Mouse (Mus musculus) MEL (cell line): Measurements from ENCODE around the gene Pipox. TPM values are rescaled to one million over a fixed set of nuclear protein-coding genes. Genes with fewer than 3 reads are reported as not detected.

Source experiments
- DNase-seq: peaks from one replicate; pipeline ENCODE4 v3.0.0; 2011; ENCODE audit warnings: low read depth, low spot score
- H3K27ac ChIP-seq: 2 replicates; pipeline ENCODE4 v1.5.1; 2012; ENCODE audit warnings: low read depth, mild to moderate bottlenecking, control low read depth, low read length, moderate library complexity; ENCODE audit not compliant: control insufficient read depth
- H3K27me3 ChIP-seq, 2 experiments: fragments of 150-350 bp in 1 of 2; sonication (generic) in 1 of 2; 2 replicates each; pipeline ENCODE4 v1.6.1; 2012; ENCODE audit warnings: low read length in 2 of 2, mild to moderate bottlenecking in 2 of 2, improper control_type of control experiment in 1 of 2, moderate library complexity in 1 of 2; ENCODE audit not compliant: insufficient read depth in 2 of 2, control insufficient read depth in 1 of 2
- H3K36me3 ChIP-seq, 2 experiments: 2 replicates each; pipeline ENCODE4 v1.6.1; 2012 to 2014; ENCODE audit warnings: low read length in 2 of 2, improper control_type of control experiment in 1 of 2, inconsistent platforms in 1 of 2, mild to moderate bottlenecking in 1 of 2; ENCODE audit not compliant: insufficient read depth in 2 of 2, control insufficient read depth in 1 of 2
- H3K4me1 ChIP-seq, 2 experiments: fragments of 150-350 bp in 1 of 2; sonication (generic) in 1 of 2; 2 replicates each; pipeline ENCODE4 v1.6.1; 2012; ENCODE audit warnings: low read length in 2 of 2, improper control_type of control experiment in 1 of 2, mild to moderate bottlenecking in 1 of 2; ENCODE audit not compliant: insufficient read depth in 2 of 2, control insufficient read depth in 1 of 2
- H3K4me3 ChIP-seq, 2 experiments: fragments of 150-350 bp in 1 of 2; sonication (generic) in 1 of 2; 2 replicates each; pipeline ENCODE4 v1.5.1; 2012; ENCODE audit warnings: low read depth in 2 of 2, low read length in 2 of 2, mild to moderate bottlenecking in 2 of 2, moderate library complexity in 2 of 2, control low read depth in 1 of 2, improper control_type of control experiment in 1 of 2; ENCODE audit not compliant: control insufficient read depth in 1 of 2, insufficient read depth in 1 of 2
- H3K79me2 ChIP-seq: 2 replicates; pipeline ENCODE4 v1.6.1; 2012; ENCODE audit warnings: mild to moderate bottlenecking, low read length, moderate library complexity; ENCODE audit not compliant: control insufficient read depth, poor library complexity, insufficient read depth
- H3K9ac ChIP-seq: 2 replicates; pipeline ENCODE4 v1.6.1; 2012; ENCODE audit warnings: low read depth, mild to moderate bottlenecking, control low read depth, low read length, moderate library complexity; ENCODE audit not compliant: control insufficient read depth, poor library complexity, severe bottlenecking
- H3K9me3 ChIP-seq: fragments of 150-350 bp; sonication (generic); replicated peaks from 2 replicates; pipeline ENCODE4 v1.6.1; 2012; ENCODE audit warnings: mild to moderate bottlenecking, low read length, improper control_type of control experiment, moderate library complexity; ENCODE audit not compliant: insufficient read depth
- BHLHE40 ChIP-seq: IDR thresholded peaks from 2 replicates; pipeline ENCODE4 v1.6.1; 2012; ENCODE audit warnings: low read depth, mild to moderate bottlenecking, inconsistent platforms, low read length, improper control_type of control experiment, borderline replicate concordance
- CHD1 ChIP-seq: IDR thresholded peaks from 2 replicates; pipeline ENCODE4 v1.6.1; 2012; ENCODE audit warnings: low read depth, mild to moderate bottlenecking, inconsistent platforms, low read length, improper control_type of control experiment
- CHD2 ChIP-seq: IDR thresholded peaks from 2 replicates; pipeline ENCODE4 v1.6.1; 2011; ENCODE audit warnings: low read length, improper control_type of control experiment
- EP300 ChIP-seq, 2 experiments: IDR thresholded peaks; 2 replicates each; pipeline ENCODE4 v1.6.1; 2011; ENCODE audit warnings: improper control_type of control experiment in 2 of 2, low read length in 2 of 2, low read depth in 1 of 2, mild to moderate bottlenecking in 1 of 2
- ETS1 ChIP-seq: IDR thresholded peaks from 2 replicates; pipeline ENCODE4 v1.6.1; 2012; ENCODE audit warnings: low read depth, mild to moderate bottlenecking, inconsistent platforms, low read length, improper control_type of control experiment, moderate library complexity
- HCFC1 ChIP-seq: IDR thresholded peaks from 2 replicates; pipeline ENCODE4 v1.6.1; 2012; ENCODE audit warnings: low read depth, mild to moderate bottlenecking, inconsistent platforms, low read length, improper control_type of control experiment, moderate library complexity
- MAFK ChIP-seq: IDR thresholded peaks from 2 replicates; pipeline ENCODE4 v1.6.1; 2011; ENCODE audit warnings: low read depth, mild to moderate bottlenecking, low read length, improper control_type of control experiment, borderline replicate concordance
- MAX ChIP-seq: IDR thresholded peaks from 2 replicates; pipeline ENCODE4 v1.6.1; 2011; ENCODE audit warnings: low read length, improper control_type of control experiment
- MAZ ChIP-seq: IDR thresholded peaks from 2 replicates; pipeline ENCODE4 v1.6.1; 2012; ENCODE audit warnings: low read depth, mild to moderate bottlenecking, inconsistent platforms, low read length, improper control_type of control experiment
- MEF2A ChIP-seq: IDR thresholded peaks from 2 replicates; pipeline ENCODE4 v1.6.1; 2014; ENCODE audit warnings: low read depth, mild to moderate bottlenecking, inconsistent platforms, low read length, improper control_type of control experiment; ENCODE audit not compliant: poor library complexity, insufficient replicate concordance, severe bottlenecking; ENCODE audit errors: extremely low read depth
- MYB ChIP-seq: IDR thresholded peaks from 2 replicates; pipeline ENCODE4 v1.6.1; 2011; ENCODE audit warnings: mild to moderate bottlenecking, low read depth, low read length, improper control_type of control experiment
- MYC ChIP-seq: IDR thresholded peaks from 2 replicates; pipeline ENCODE4 v1.6.1; 2011; ENCODE audit warnings: low read depth, mild to moderate bottlenecking, low read length, improper control_type of control experiment, moderate library complexity
- NELFE ChIP-seq: IDR thresholded peaks from 2 replicates; pipeline ENCODE4 v1.6.1; 2011; ENCODE audit warnings: low read depth, low read length, improper control_type of control experiment
- POLR2AphosphoS2 ChIP-seq: IDR thresholded peaks from 2 replicates; pipeline ENCODE4 v1.6.1; 2011; ENCODE audit warnings: low read length, improper control_type of control experiment
- RAD21 ChIP-seq: IDR thresholded peaks from 2 replicates; pipeline ENCODE4 v1.6.1; 2011; ENCODE audit warnings: mild to moderate bottlenecking, low read depth, low read length, improper control_type of control experiment
- RCOR1 ChIP-seq: IDR thresholded peaks from 2 replicates; pipeline ENCODE4 v1.6.1; 2012; ENCODE audit warnings: low read depth, mild to moderate bottlenecking, inconsistent platforms, low read length, improper control_type of control experiment
- SMC3 ChIP-seq: IDR thresholded peaks from 2 replicates; pipeline ENCODE4 v1.6.1; 2011; ENCODE audit warnings: low read depth, low read length, improper control_type of control experiment
- TCF12 ChIP-seq: IDR thresholded peaks from 2 replicates; pipeline ENCODE4 v1.6.1; 2014; ENCODE audit warnings: low read depth, mild to moderate bottlenecking, inconsistent platforms, low read length, improper control_type of control experiment, moderate library complexity
- USF1 ChIP-seq: IDR thresholded peaks from 2 replicates; pipeline ENCODE4 v1.6.1; 2014; ENCODE audit warnings: low read depth, mild to moderate bottlenecking, inconsistent platforms, low read length, improper control_type of control experiment, moderate library complexity
- USF2 ChIP-seq, 2 experiments: IDR thresholded peaks; 2 replicates each; pipeline ENCODE4 v1.6.1; 2011 to 2012; ENCODE audit warnings: improper control_type of control experiment in 2 of 2, low read length in 2 of 2, borderline replicate concordance in 1 of 2, inconsistent platforms in 1 of 2, low read depth in 1 of 2, mild to moderate bottlenecking in 1 of 2; ENCODE audit not compliant: insufficient read depth in 1 of 2
- ZC3H11A ChIP-seq: IDR thresholded peaks from 2 replicates; pipeline ENCODE4 v1.6.1; 2012; ENCODE audit warnings: low read depth, mild to moderate bottlenecking, inconsistent platforms, low read length, improper control_type of control experiment
- ZKSCAN1 ChIP-seq: IDR thresholded peaks from 2 replicates; pipeline ENCODE4 v1.6.1; 2012; ENCODE audit warnings: low read depth, mild to moderate bottlenecking, inconsistent platforms, low read length, improper control_type of control experiment, moderate library complexity
- ZMIZ1 ChIP-seq: IDR thresholded peaks from 2 replicates; pipeline ENCODE4 v1.6.1; 2012; ENCODE audit warnings: low read depth, mild to moderate bottlenecking, inconsistent platforms, low read length, improper control_type of control experiment, moderate library complexity
- polyA plus RNA-seq, 2 experiments: library from polyadenylated mRNA; stranded (reverse) in 1 of 2; unstranded in 1 of 2; fragments of >175 nt in 1 of 2; fragments of >200 nt in 1 of 2; gene quantifications; 2 replicates each; pipeline versions ENCODE4 v1.2.1 to v1.2.4; 2012; ENCODE audit warnings: low replicate concordance in 2 of 2, low read depth in 1 of 2; ENCODE audit not compliant: insufficient read length in 2 of 2, insufficient read depth in 1 of 2, missing spikeins in 1 of 2
- total RNA-seq: library from RNA; depleted of rRNA; stranded (reverse); fragments of 300-350 nt; gene quantifications from 2 replicates; pipeline ENCODE4 v1.2.3, GENCODE M21; 2012

Gene Pipox
- total and polyA plus RNA-seq, 3 experiments, result not detected

- H3K4me3 ChIP-seq, result no peak overlapping the region
- H3K9me3 ChIP-seq, result no peaks in the 10 kb centered on the region
Measured at GRCm38 (mm10) chr11:77843906-77844200, 50.0 kb downstream of the Pipox start.

GRCm38 (mm10) chr11:77843068-77843905 lies 50.6 kb downstream of the Pipox start:
- no peaks in the 10 kb centered on the region for H3K79me2 ChIP-seq
- H3K4me1 ChIP-seq, result no peaks in the 10 kb centered on the region
- H3K27ac ChIP-seq, result no peak overlapping the region
- DNase-seq, result no peak
- H3K27me3 ChIP-seq, result no peaks in the 10 kb centered on the region
- no peak overlapping the region for H3K4me3 ChIP-seq
- TF ChIP-seq SMC3 (no peak), POLR2AphosphoS2 (no peak), NELFE (no peak), MAZ (no peak), ZKSCAN1 (no peak), ZC3H11A (no peak), RCOR1 (no peak), MYC (no peak), RAD21 (no peak), CHD1 (no peak), ZMIZ1 (no peak), MEF2A (no peak), USF1 (no peak), TCF12 (no peak), MAX (no peak), ETS1 (no peak), USF2 (IDR thresholded peaks at IDR 0.05; ENCODE audit: borderline replicate concordance in 1 of 2, insufficient read depth in 1 of 2, low read depth in 1 of 2, low read length in 2 of 2) (no peak), BHLHE40 (no peak)
- H3K9ac ChIP-seq, result no peak overlapping the region
- H3K9me3 ChIP-seq, result no peaks in the 10 kb centered on the region
- H3K36me3 ChIP-seq, result no peaks in the 10 kb centered on the region; a peak in 1 of 4 replicates

More at GRCm38 (mm10) chr11:77843906-77844200, 50.0 kb downstream of the Pipox start:
- TF ChIP-seq CHD2 (no peak), MYB (no peak), RAD21 (no peak), CHD1 (no peak), HCFC1 (no peak), EP300 (IDR thresholded peaks at IDR 0.05; ENCODE audit: low read depth in 1 of 2, low read length in 2 of 2) (no peak), ZC3H11A (no peak), MAFK (no peak)
- DNase-seq, result no peak
- Histone ChIP-seq H3K36me3 (no peaks in the 10 kb centered on the region; a peak in 1 of 4 replicates), H3K27me3 (no peaks in the 10 kb centered on the region), H3K79me2 (no peaks in the 10 kb centered on the region), H3K27ac (no peak overlapping the region), H3K9ac (no peak overlapping the region), H3K4me1 (no peaks in the 10 kb centered on the region)
